Mouse (Mus musculus): ENCODE data around the gene 1700009N14Rik.

- TF ChIP-seq POLR2A (IDR thresholded peaks at IDR 0.05; ENCODE audit: low read depth, low read length), result no peak
- no peak for TF ChIP-seq CTCF (IDR thresholded peaks at IDR 0.05; ENCODE audit: borderline replicate concordance, insufficient read depth, low read length)
Measured at GRCm38 (mm10) chr4:39474291-39474690, 24.2 kb downstream of the 1700009N14Rik start.

All from embryonic fibroblast, embryonic 13.5 days (primary cell).